8 mouse cellular contexts compared by ENCODE assay signal in the genomic region with DNA sequence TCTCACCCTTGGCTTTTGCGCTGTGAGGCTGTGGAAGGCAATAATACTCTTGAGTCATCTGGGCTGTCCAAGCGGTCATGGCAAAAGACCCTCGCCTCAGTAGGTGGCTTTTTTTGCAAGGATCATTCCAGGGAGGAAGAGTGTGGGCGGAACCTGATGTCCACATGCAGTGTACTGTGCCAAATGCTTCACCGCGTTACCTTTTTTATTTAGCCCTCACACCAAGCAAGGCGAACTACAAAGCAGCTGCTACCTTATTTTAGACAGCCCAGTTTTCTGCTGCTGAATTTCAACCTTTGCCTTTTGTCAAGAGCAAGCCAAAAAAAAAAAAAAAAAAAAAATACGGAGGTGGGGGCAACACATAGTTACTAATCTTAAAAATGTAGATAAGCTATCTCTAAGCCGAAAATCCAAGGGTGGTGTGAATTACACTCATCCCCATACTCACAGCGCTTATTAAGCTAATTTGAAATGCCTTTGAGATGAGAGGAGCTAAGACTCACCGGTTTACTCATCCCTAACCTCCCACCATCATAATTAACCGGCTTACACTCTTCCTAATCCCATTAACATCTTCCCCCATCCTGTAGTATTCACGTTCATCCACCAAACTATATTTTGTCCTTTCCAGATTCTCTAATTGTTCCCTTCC. TPM values are rescaled to one million over a fixed set of nuclear protein-coding genes. Genes with fewer than 3 reads are reported as not detected.
DNase-seq lines count a peak whose midpoint lies in the region; ATAC-seq and TF ChIP-seq lines count a peak whose summit lies in the region.

No protein-coding gene starts in this region.

- WGBS in intestine, embryonic 14.5 days, result 19% methylated on average over 13 of the region's 13 CpGs

- H3K4me1 ChIP-seq in brown adipose tissue, adult 24 weeks (ENCODE audit: control insufficient read depth, insufficient read depth, insufficient read length, low read length), result peaks cover 2% of the 10 kb centered on the region; the same call in 1 of the 2 replicates
- peaks cover 7% of the 10 kb centered on the region; the same call in 1 of the 2 replicates for H3K4me1 ChIP-seq in intestine, embryonic 14.5 days (replicated peaks; ENCODE audit: control insufficient read depth, insufficient read depth, low read length)

- no peak for ATAC-seq in intestine, embryonic 14.5 days (replicated peaks; ENCODE audit: low FRiP score, low TSS enrichment, low read depth)

- no peak for DNase-seq in layer of hippocampus, adult 2 months (ENCODE audit: low spot score in 2 of 2)
- no peak for DNase-seq in layer of hippocampus, postnatal 25 days (ENCODE audit: extremely low spot score in 1 of 2, low spot score in 1 of 2)
- DNase-seq in intestine, embryonic 14.5 days (ENCODE audit: low spot score), result no peak
- DNase-seq in naive thymus-derived CD4-positive, alpha-beta T cell, adult 2 months (ENCODE audit: low read depth), result peak; percentile 8
- DNase-seq in thymus, postnatal 0 days (ENCODE audit: low spot score), result no peak
- no peak for DNase-seq in kidney, postnatal 36 days
- no peak for DNase-seq in cerebellum, adult 8-10 months

- H3K9ac ChIP-seq in intestine, embryonic 14.5 days (ENCODE audit: low read length), result peak overlapping the region; percentile 62

- peak overlapping the region; percentile 97 for H3K27ac ChIP-seq in layer of hippocampus, adult 2 months
- H3K27ac ChIP-seq in brown adipose tissue, adult 24 weeks (replicated peaks; ENCODE audit: low read depth, low read length), result peak overlapping the region; percentile 79
- peak overlapping the region; percentile 95 for H3K27ac ChIP-seq in intestine, embryonic 14.5 days (ENCODE audit: low read depth)

- H3K9me3 ChIP-seq in intestine, embryonic 14.5 days (ENCODE audit: control insufficient read depth, low read length), result no peaks in the 10 kb centered on the region

- peak overlapping the region; percentile 78 for H3K4me3 ChIP-seq in layer of hippocampus, adult 2 months
- H3K4me3 ChIP-seq in brown adipose tissue, adult 24 weeks (ENCODE audit: insufficient read depth, low read depth, low read length), result peak overlapping the region; percentile 94
- peak overlapping the region; percentile 54 for H3K4me3 ChIP-seq in intestine, embryonic 14.5 days (ENCODE audit: low read depth, low read length)

- H3K36me3 ChIP-seq in intestine, embryonic 14.5 days (ENCODE audit: control insufficient read depth, insufficient read depth, low read length), result no peaks in the 10 kb centered on the region

- TF ChIP-seq CTCF in layer of hippocampus, adult 2 months (conservative IDR thresholded peaks at IDR 0.05), result no peak

- H3K27me3 ChIP-seq in intestine, embryonic 14.5 days (replicated peaks; ENCODE audit: control insufficient read depth, insufficient read depth, low read length), result no peaks in the 10 kb centered on the region

- peak overlapping the region; percentile 53 for H3K4me2 ChIP-seq in intestine, embryonic 14.5 days (ENCODE audit: low read length)

RNA-seq across cellular contexts. Expression of a gene that starts 0.9 kb away (rescaled TPM):
- total RNA-seq in layer of hippocampus, adult 2 months (2021), result 10 to 100 TPM; 51.9 to 54.5 TPM
- total RNA-seq in layer of hippocampus, postnatal 25 days (2021), result 10 to 100 TPM; 56.8 to 64.6 TPM
- 8.1 and 10.7 TPM in 2 replicates for polyA plus RNA-seq in brown adipose tissue, adult 24 weeks (2012; ENCODE audit: insufficient read depth, insufficient read length, missing spikeins)
- 20.9 and 22.2 TPM in 2 replicates for polyA plus RNA-seq in intestine, embryonic 14.5 days (2014; fragmentation: Nextera tagmentation; extraction: Ambion mirVana)
- polyA plus RNA-seq in thymus, postnatal 0 days (2015; fragmentation: Nextera tagmentation; extraction: Ambion mirVana), result 3.8 and 4.7 TPM in 2 replicates

RNA-seq across cellular contexts. Expression of a gene that starts 53.7 kb away (rescaled TPM):
- total RNA-seq in layer of hippocampus, adult 2 months (2021), result 10 to 100 TPM; 45.4 to 49.7 TPM
- total RNA-seq in layer of hippocampus, postnatal 25 days (2021), result 10 to 100 TPM; 31.4 to 40.8 TPM
- 1.8 and 7.4 TPM in 2 replicates for polyA plus RNA-seq in brown adipose tissue, adult 24 weeks (2012; ENCODE audit: insufficient read depth, insufficient read length, missing spikeins)
- polyA plus RNA-seq in intestine, embryonic 14.5 days (2014; fragmentation: Nextera tagmentation; extraction: Ambion mirVana), result 22.6 and 25.1 TPM in 2 replicates
- 20.3 and 23.2 TPM in 2 replicates for polyA plus RNA-seq in thymus, postnatal 0 days (2015; fragmentation: Nextera tagmentation; extraction: Ambion mirVana)
